Mouse (Mus musculus): ENCODE measurements around the gene Dnah3.

DNA sequence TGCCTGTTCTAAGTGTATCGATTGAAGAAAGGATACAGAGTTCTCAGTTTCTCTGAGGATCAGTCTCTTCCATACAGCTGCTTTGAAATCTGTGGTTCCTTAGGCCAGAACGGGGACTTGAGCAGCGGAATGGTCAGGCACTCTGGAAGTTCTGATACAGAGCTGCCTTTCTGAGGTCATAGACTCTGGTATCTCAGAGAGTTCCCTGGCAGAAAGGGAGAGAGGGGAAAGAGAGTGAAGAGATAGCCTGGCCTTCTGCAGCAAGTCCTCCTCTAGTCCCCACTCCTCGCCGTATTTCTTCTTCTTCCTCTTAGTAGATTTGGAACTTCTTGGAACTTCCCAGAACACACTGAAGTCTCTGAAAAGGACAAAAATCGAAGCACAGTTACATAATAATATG lies at the start of gene Dnah3:
- TF ChIP-seq CTCF (IDR thresholded peaks at IDR 0.05; ENCODE audit: low read depth), result no peak
- TF ChIP-seq EP300 (IDR thresholded peaks at IDR 0.05; ENCODE audit: low read depth), result no peak

Data from liver, postnatal 0 days (tissue).